Mouse (Mus musculus) bone marrow, adult 2 months (tissue): ENCODE data around the gene Cst7.

ENCODE experiments used
- CTCF ChIP-seq: fragments of 200-500 bp; IDR thresholded peaks from 2 replicates; pipeline ENCODE4 v1.5.1; 2011; ENCODE audit warnings: low read length, control low read depth; ENCODE audit not compliant: control insufficient read depth, insufficient read depth
- POLR2A ChIP-seq: fragments of 200-500 bp; IDR thresholded peaks from 2 replicates; pipeline ENCODE4 v1.6.1; 2011; ENCODE audit warnings: low read depth, mild to moderate bottlenecking, control low read depth, low read length, borderline replicate concordance; ENCODE audit not compliant: control insufficient read depth

DNA sequence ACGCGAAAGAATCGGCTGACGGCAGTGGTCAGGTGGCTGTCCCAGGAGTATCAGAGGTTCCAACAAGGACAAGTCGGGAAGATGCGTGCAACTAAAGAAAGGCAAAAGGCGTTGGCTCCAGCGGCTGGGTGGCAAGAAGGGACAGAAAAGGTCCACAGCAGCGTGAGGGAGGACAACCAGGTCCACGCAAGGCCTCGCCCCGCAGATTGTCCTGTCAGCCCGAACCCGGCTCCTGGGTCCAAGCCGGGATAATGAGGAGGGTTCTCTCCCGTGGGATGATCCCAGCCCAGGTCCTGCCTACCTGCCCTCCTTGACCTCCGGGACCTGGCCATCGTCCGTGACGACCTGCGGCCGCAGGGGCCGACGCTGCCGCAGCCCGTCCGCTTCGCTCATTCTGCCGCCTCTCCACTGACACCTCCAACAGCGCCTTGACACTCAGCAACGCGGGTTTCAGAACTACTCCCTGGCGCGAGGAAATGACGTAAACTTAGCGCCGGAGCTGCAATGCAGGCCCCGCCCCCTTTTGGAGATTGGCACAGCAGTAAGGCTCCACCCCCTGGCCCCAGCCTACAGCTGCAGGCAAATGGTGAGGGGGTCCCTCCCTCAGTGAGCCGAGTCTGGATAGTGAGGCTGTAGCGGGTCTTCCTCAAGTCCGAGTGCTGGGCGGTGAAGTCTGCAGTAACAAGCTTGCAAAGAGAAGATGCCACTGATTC, 38.0 kb downstream of the Cst7 start, which contains the start of gene Apmap:
- TF ChIP-seq CTCF = peak; percentile 37; the same call in 1 of the 2 replicates
- peak; percentile 83; the same call in 1 of the 2 replicates for TF ChIP-seq POLR2A
